Mouse (Mus musculus) embryo, embryonic 9.5 days (tissue): ENCODE data around the gene Fgf15.

ENCODE experiments used
- DNase-seq: peaks from one replicate; pipeline ENCODE4 v3.0.0-alpha.2; 2017; ENCODE audit errors: extremely low spot score

The Fgf15 gene

GRCm38 (mm10) chr7:144931778-144932177 is 35.4 kb downstream of the Fgf15 start:
- DNase-seq, result peak; percentile 66

GRCm38 (mm10) chr7:144932389-144932937 is 36.1 kb downstream of the Fgf15 start:
- no peak for DNase-seq

- DNase-seq, result no peak
These were observed 37.0 kb downstream of the Fgf15 start for GRCm38 (mm10) chr7:144933336-144933735.

DNA sequence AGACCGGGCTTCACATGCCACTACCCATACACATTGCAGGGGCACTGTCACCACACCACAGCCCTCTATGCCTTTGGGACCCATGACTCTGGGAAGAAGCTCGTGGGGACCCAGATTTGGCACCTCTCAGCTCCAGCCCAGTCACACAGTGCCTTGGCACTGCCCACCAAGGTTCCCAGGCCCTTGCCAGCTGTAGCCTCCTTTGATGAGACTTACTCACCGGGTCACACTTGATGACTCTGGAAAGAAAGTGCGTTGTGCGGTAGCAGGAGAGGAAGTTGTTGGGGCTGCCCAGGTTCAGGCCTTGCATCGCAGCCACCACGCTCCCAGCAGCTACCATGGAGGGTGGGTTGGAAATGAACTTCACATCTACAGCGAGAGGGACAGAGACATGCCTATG is 37.5 kb downstream of the Fgf15 start:
- DNase-seq, result no peak

- DNase-seq, result no peak
These were observed 38.6 kb downstream of the Fgf15 start for GRCm38 (mm10) chr7:144934901-144935300.

DNA sequence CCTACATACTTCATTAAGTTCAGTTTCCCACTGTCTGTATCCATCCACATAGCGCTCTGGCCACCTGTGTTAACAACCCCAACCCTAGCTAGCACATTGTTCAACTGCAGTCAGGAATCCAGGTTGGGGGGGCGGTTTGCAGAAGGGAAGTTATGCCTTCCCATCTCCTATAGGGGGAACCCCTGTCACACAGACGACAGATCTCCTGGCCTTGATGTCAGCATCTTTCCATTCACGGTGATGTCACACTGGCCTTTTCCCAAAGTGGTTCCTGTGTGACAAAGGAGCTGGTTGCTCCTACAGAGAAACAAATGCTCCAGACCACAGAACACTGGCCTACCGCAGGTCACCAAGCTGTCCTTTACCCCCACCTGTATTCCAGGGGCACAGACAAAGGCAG is 39.2 kb downstream of the Fgf15 start:
- no peak for DNase-seq

DNA sequence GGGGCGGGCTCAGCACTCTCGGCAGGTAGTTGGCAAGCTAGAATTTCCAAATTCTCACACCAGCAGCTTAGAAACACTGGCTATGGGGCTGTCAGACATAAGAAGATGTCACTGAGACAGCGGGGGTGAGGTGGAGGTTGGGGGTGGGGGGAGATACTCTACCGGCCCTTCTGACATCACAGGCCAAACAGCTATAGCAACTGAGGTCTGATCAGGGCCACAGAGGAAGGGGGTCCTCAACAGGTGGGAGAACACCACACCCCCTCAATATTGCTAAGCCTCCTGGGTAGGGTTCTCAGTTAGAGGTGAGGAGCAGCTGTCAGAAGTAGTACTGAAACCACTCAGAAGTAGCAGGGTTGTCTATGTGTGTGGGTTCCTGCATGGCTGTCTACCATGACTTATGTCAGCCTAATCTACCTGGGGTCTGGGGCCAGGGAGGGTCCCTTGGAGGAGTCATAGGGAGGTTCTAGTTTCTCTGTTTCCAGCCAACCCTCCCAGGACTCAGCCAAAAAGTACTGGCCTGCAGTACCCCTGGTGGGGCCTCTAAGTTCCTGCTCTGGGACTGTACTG is 40.1 kb downstream of the Fgf15 start:
- DNase-seq, result no peak

GRCm38 (mm10) chr7:144937490-144937889 is 41.2 kb downstream of the Fgf15 start:
- peak; percentile 91 for DNase-seq

DNA sequence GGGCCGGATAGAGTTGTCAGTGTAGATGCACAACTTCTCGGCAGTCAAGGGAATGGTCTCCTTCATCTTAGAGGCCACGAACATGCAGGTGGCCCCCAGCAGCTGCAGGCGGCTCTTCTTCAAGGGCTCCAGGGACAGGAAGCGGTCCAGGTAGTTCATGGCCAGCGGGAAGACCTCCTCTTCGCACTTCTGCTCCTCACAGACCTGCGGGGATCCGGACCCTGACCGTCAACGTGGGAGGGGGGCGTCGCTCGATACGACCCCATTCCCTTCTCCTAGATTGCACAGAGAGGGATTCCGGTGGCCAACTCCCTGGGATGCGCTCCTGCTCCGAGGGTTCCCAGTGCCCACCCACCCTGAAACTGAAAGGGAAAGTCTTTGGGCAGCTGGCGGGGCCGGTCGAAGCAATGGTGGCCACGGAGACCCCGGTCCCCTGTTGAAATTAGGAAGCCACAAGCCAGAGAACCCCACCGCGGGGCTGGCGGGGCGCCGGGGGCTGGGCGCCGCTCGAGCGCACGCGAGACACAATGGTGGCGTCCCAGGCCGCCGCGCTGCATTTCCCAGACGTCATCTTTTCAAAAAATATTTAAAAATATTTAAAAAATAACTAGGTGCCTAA is 41.7 kb downstream of the Fgf15 start:
- DNase-seq, result peak; percentile 50

DNA sequence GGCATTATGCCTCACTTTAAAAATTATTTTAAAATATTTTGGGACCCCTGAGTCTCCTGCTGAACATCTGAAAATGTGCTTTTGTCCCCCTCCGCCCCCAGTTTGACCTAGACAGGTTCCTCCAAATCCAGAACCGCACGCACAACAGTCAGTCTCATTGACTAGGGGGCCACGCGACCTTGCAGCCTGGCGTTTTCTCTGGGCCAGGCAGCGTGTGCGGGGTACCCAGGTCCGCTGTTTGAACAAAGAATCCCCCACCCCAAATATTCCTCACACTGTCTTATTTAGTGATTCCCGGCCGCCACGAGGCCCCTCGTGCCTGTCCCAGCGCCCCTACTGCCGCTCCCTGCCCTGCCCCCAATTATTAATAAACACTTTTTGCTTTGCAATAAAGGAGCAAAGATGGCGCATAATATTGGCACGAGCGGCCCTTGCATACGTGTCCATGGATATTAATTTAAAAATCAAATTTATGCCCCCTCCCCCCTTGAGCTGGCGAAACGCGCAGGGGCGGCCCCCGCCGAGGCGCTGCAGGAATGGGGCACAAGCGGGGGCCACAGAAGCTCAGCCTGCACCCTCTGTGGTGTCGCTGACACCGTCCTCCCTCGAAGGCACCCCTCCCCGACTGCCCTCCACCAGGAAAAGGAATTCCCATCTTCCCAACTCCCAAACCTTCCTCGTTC is 42.5 kb downstream of the Fgf15 start:
- no peak for DNase-seq

DNA sequence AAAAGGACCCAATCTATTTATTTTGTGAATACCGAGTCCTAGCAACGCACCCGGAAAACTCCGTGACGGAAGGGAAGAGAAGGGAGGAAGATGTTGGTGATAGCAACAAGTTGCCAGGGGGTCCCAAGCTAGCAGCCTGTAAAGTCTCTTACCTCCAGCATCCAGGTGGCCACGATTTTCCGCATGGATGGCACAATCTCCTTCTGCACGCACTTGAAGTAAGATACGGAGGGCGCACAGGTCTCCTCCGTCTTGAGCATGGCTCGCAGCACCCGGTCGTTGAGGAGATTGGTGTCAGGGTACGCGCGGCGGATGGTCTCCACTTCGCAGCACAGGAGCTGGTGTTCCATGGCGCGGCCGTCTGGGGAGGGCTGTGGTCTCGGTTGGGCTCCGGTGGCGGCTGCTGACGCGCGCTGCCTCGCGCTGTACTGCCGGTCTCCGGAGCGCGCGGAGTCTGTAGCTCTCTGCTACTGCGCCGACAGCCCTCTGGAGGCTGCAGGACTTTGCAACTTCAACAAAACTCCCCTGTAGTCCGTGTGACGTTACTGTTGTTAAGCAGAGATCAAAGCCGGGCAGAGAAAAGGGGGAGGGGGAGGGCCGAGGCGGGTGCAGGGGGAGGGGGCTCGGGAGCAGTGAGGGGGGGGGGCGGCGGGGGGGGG is 43.1 kb downstream of the Fgf15 start, which contains the start of gene Ccnd1:
Gene Ccnd1 (minus strand): TSS at position 582 of the 659 bp plus-strand sequence.
- peak; percentile 93 for DNase-seq

DNA sequence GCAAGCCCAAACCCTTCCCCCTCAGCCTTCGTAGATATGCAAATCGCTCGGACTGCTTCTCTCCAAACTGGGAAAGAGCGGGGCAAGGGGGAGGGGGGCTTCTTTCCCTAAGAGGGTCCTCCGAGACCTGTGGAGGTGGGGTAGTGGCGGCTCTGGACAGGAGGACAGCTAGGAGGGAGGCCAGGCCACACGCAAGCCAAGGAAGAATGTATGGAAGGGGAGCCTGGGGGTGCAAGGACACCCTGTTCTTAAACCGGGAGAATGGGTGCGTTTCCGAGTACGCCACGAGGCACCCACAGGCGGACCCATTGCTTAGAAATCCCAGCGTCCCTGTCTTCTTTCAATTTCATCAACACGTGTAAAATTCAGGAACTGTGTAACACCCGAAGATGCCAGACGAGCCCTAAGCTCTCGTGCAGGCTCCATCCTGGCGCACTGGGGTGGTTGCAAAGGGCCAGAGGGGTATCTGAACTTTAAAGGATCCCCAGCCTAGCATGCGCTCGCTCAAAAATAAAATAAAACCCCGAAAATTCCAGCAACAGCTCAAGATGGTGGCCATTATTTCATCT is 43.8 kb downstream of the Fgf15 start:
- DNase-seq, result no peak

GRCm38 (mm10) chr7:144940585-144940984 is 44.3 kb downstream of the Fgf15 start:
- peak; percentile 67 for DNase-seq

GRCm38 (mm10) chr7:144941242-144941831 is 45.0 kb downstream of the Fgf15 start:
- DNase-seq, result peak; percentile 95

- DNase-seq, result peak; percentile 81
These were observed 45.9 kb downstream of the Fgf15 start for GRCm38 (mm10) chr7:144942071-144942743.

GRCm38 (mm10) chr7:144942744-144943135 is 46.4 kb downstream of the Fgf15 start:
- DNase-seq, result no peak

- DNase-seq, result peak; percentile 90
These were observed 46.9 kb downstream of the Fgf15 start for GRCm38 (mm10) chr7:144943254-144943653.
